Mouse (Mus musculus) hindbrain, embryonic 15.5 days (tissue): ENCODE results near the gene D13Ertd608e. TPM values are rescaled to one million over a fixed set of nuclear protein-coding genes. Genes with fewer than 3 reads are reported as not detected.
A peak's percentile ranks its signal among the peaks of the same experiment; 100 is the strongest.
"Not testable (repeated sequence)": the region's sequence is repeated elsewhere in the genome, so short reads cannot be mapped to it uniquely, and the experiment has no call there.

Experiments
- ATAC-seq: fragments of 200-750 bp; cut with Nextera tagmentation; 2 replicates; pipeline ENCODE4 v1.8.0; 2017; ENCODE audit warnings: low read depth, moderate number of reproducible peaks, moderate TSS enrichment; ENCODE audit not compliant: low FRiP score
- H3K27ac ChIP-seq: fragments of 300-500 bp; sonication (generic); replicated peaks from 2 replicates; pipeline ENCODE4 v1.5.1; 2015; ENCODE audit warnings: mild to moderate bottlenecking, inconsistent platforms
- H3K27me3 ChIP-seq: fragments of 300-500 bp; sonication (generic); 2 replicates; pipeline ENCODE4 v1.6.1; 2015; ENCODE audit warnings: control low read depth, inconsistent platforms
- H3K36me3 ChIP-seq: fragments of 300-500 bp; sonication (generic); 2 replicates; pipeline ENCODE4 v1.6.1; 2015; ENCODE audit warnings: control low read depth, inconsistent platforms
- H3K4me1 ChIP-seq: fragments of 300-500 bp; sonication (generic); replicated peaks from 2 replicates; pipeline ENCODE4 v1.6.1; 2015; ENCODE audit warnings: control low read depth, inconsistent platforms
- H3K4me2 ChIP-seq: fragments of 300-500 bp; sonication (generic); 2 replicates; pipeline ENCODE4 v1.6.1; 2015; ENCODE audit warnings: moderate library complexity, mild to moderate bottlenecking, inconsistent platforms
- H3K4me3 ChIP-seq: fragments of 300-500 bp; sonication (generic); 2 replicates; pipeline ENCODE4 v1.5.1; 2015; ENCODE audit warnings: mild to moderate bottlenecking, inconsistent platforms
- H3K9ac ChIP-seq: fragments of 300-500 bp; sonication (generic); 2 replicates; pipeline ENCODE4 v1.6.1; 2015; ENCODE audit warnings: inconsistent platforms
- H3K9me3 ChIP-seq: fragments of 300-500 bp; sonication (generic); 2 replicates; pipeline ENCODE4 v1.6.1; 2016; ENCODE audit warnings: control low read depth, inconsistent platforms
- WGBS: fragments of 180-500 bp; shearing (Covaris S2); methylation state at CpG from one replicate; pipeline ENCODE4 v1.1.7; 2015; 5-methylcytosine and 5-hydroxymethylcytosine counted together
- polyA plus RNA-seq: library from polyadenylated mRNA; unstranded; fragments of >200 nt; fragmentation: Nextera tagmentation; extraction: Ambion mirVana; gene quantifications from 2 replicates; pipeline ENCODE4 v1.2.1, GENCODE M21; 2015

The D13Ertd608e gene
- polyA plus RNA-seq, 1 experiment from 2014 or later = not detected

GRCm38 (mm10) chr13:119836324-119836811 lies 562 bp downstream of the D13Ertd608e start:
- WGBS = 12% methylated on average over 23 of the region's 23 CpGs
- not testable (repeated sequence) for H3K4me1 ChIP-seq, H3K9me3 ChIP-seq, H3K27ac ChIP-seq, H3K36me3 ChIP-seq, H3K9ac ChIP-seq, H3K27me3 ChIP-seq
- Histone ChIP-seq H3K4me2 (peak overlapping the region; percentile 50), H3K4me3 (peak overlapping the region; percentile 31)
- peak; percentile 81 for ATAC-seq

DNA sequence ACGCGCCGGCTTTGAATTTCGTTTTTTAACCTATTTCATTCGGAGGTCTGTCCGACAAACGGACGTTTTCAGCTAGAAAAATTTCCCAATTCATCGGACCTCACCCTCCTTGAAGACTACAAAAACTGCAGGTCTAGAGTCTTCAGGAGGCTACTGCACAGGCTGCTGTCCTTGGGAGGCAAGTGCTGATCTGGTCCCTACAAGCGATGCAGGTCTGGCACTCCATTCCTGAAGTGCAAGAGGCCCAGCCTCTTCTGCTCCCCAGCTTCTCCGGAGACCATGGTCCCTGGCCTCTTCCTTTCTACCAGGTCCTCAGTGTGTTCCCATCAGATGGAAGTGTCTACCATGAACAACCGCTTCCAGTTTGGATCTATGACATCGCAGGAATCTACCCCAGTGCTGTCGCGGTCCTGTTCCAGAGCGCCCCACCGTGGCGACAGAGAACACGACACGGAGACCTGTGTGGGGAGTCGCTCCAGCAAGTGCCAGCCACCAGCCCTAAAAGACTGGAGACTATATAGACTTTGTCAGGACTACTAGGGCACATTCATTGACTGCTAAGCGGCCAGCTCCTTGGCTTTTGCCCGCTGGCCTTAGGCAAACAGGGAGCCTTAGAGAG lies 2.0 kb downstream of the D13Ertd608e start:
- H3K36me3 ChIP-seq, H3K9ac ChIP-seq, H3K27me3 ChIP-seq, H3K9me3 ChIP-seq, H3K4me1 ChIP-seq, H3K27ac ChIP-seq: not testable (repeated sequence)
- ATAC-seq = peak; percentile 39; the same call in 1 of the 2 replicates
- peak overlapping the region; percentile 40 for H3K4me2 ChIP-seq
- 3% methylated on average over 14 of the region's 23 CpGs for WGBS
- 0 out of 2 replicates have a peak overlapping the region, but pooled peaks have one; percentile 11 for H3K4me3 ChIP-seq

DNA sequence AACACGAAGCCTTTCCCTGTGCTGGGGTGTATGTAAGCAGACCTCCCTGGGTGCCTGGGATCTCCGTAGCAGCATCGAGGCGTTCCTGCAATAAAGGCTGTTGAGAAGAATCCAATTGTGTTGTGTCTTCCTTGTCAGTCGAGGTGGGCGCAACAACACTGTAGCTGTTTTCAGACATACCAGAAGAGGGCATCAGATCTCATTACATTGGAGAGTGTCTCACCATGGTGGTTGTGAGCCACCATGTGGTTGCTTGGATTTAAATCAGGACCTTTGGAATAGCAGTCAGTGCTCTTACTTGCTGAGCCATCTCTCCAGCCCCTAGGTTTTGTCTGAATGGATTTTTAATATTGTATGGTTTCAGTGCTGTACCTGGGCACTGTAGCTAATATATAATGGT lies 4.2 kb downstream of the D13Ertd608e start:
- H3K36me3 ChIP-seq, H3K27me3 ChIP-seq, H3K27ac ChIP-seq, H3K9me3 ChIP-seq, H3K4me1 ChIP-seq, H3K9ac ChIP-seq, H3K4me3 ChIP-seq: not testable (repeated sequence)
- 0 out of 2 replicates have a peak overlapping the region, but pooled peaks have one; percentile 33 for H3K4me2 ChIP-seq
- 25% methylated on average over 6 of the region's 6 CpGs for WGBS
- peak; percentile 36; the same call in 1 of the 2 replicates for ATAC-seq

DNA sequence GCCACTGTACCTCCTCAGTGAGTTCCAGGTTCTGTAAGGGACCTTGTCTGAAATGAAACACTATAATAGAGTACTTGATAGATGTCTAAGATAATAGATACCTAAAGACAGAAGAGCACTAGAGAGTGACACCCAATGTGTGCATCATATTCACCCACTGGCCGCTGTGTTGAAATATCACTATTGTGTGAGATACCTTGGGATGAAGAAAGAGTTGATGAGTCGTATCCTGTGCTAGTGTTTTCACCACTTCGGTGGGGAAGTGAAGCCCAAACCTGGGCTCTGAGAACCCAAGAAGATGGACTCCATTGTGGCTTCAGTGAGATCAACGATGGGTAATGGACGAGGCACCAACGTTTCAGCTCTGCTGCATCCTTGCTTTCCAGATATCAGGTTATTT lies 26.6 kb downstream of the D13Ertd608e start:
- not testable (repeated sequence) for H3K4me2 ChIP-seq, H3K9ac ChIP-seq, H3K4me3 ChIP-seq, H3K4me1 ChIP-seq, H3K27me3 ChIP-seq, H3K27ac ChIP-seq, ATAC-seq, H3K36me3 ChIP-seq, H3K9me3 ChIP-seq
- no CpG with 5 or more reads among the region's 6 CpGs for WGBS

GRCm38 (mm10) chr13:119864395-119864999 lies 28.7 kb downstream of the D13Ertd608e start:
- WGBS = 82% methylated on average over 6 of the region's 7 CpGs
- not testable (repeated sequence) for H3K9ac ChIP-seq, H3K36me3 ChIP-seq, H3K27ac ChIP-seq, H3K4me1 ChIP-seq, H3K27me3 ChIP-seq, H3K4me3 ChIP-seq, H3K9me3 ChIP-seq, ATAC-seq, H3K4me2 ChIP-seq

GRCm38 (mm10) chr13:119886896-119887295 lies 51.1 kb downstream of the D13Ertd608e start:
- 31% methylated on average over 4 of the region's 4 CpGs for WGBS
- H3K4me1 ChIP-seq, H3K27me3 ChIP-seq, H3K4me3 ChIP-seq, H3K36me3 ChIP-seq, ATAC-seq, H3K9me3 ChIP-seq, H3K9ac ChIP-seq, H3K4me2 ChIP-seq, H3K27ac ChIP-seq: not testable (repeated sequence)

- not testable (repeated sequence) for H3K27me3 ChIP-seq, H3K4me1 ChIP-seq, H3K4me3 ChIP-seq, H3K27ac ChIP-seq, ATAC-seq, H3K9ac ChIP-seq, H3K9me3 ChIP-seq, H3K36me3 ChIP-seq, H3K4me2 ChIP-seq
- WGBS = 84% methylated on average over 3 of the region's 3 CpGs
These were observed 58.9 kb downstream of the D13Ertd608e start, which contains the start of gene Tcstv1 for GRCm38 (mm10) chr13:119894685-119895084. TSS of gene Tcstv1 (minus strand) at chr13:119894785.

Other genes with a start within 250 kb of the D13Ertd608e start
- 0.18 and 0.62 TPM in 2 replicates for gene Ccl28, start 212.2 kb upstream of the D13Ertd608e start, polyA plus RNA-seq
- gene Hmgcs1, start 145.6 kb upstream of the D13Ertd608e start, polyA plus RNA-seq = 514 and 529 TPM in 2 replicates
- 5.4 and 5.5 TPM in 2 replicates for gene Nim1k, start 80.1 kb upstream of the D13Ertd608e start, polyA plus RNA-seq
- gene Zfp131, start 45.1 kb upstream of the D13Ertd608e start, polyA plus RNA-seq = 32.2 and 33.0 TPM in 2 replicates
- gene AF067063, start 5.8 kb upstream of the D13Ertd608e start, polyA plus RNA-seq = not detected in 2 replicates
- not detected in 2 replicates for gene Tcstv1, start 58.8 kb downstream of the D13Ertd608e start, polyA plus RNA-seq
- not detected in 2 replicates for gene Gm21761, start 93.3 kb downstream of the D13Ertd608e start, polyA plus RNA-seq
- gene B020031M17Rik, start 114.8 kb downstream of the D13Ertd608e start, polyA plus RNA-seq = not detected in 2 replicates
- gene Gm36079, start 191.0 kb downstream of the D13Ertd608e start, polyA plus RNA-seq = not detected in 2 replicates
- 0.24 TPM in 1 of 2 replicates, not detected in the other for gene Gm21188, start 216.2 kb downstream of the D13Ertd608e start, polyA plus RNA-seq